Mouse (Mus musculus) c-Kit-positive CD71-negative TER-119-negative erythroid progenitor cells, embryonic 14.5 days (primary cell): ENCODE results near the gene Sos2.
"Not testable (repeated sequence)": the region's sequence is repeated elsewhere in the genome, so short reads cannot be mapped to it uniquely, and the experiment has no call there.

Experiments
- DNase-seq: peaks from one replicate; pipeline ENCODE4 v3.0.0-alpha.2; 2013; ENCODE audit warnings: low read depth

Gene Sos2

DNA sequence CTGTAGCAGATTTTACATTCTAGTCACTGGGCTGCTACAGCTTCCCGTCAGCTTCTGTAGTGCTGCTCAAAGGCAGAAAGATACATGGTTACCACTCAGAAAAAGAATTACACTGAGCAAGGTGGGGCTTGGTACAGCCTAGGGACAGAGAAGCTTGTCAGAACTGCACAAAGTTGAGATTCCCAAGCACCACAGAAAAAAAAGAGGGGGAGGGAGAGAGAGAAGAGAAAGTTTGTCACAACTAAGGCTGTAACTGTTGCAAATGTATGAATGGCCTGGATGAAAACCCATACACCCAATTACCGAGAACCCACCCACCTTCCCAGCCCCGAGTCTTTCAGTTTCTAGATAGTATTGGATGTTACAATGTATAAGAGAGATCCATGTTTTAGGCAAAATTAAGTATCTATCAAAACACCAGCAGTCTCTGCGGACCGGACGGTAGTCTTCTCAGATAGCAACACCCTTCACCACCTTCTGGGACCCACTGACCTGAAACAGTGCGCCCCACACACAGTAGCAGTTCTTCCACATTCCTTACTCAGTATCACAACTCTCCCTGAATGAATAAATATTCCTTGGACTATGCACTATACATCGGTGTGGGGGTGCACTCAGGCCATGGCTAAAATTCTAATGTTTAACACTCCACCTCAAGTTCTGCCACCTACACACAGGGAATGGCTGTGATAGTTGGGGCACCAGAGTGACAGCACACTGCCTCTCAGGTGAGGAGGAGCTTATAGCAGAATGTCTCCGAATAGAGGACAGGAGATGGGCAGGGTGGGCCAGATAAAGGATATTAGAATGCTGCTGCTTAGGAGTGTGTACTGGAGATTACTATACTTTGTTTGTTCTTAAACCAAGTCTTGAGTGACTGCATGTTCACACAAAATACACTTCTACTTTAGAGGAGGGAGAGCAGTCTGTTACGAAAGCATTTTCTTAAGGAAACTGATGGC lies 6.8 kb downstream of the Sos2 start:
- DNase-seq = no peak

DNA sequence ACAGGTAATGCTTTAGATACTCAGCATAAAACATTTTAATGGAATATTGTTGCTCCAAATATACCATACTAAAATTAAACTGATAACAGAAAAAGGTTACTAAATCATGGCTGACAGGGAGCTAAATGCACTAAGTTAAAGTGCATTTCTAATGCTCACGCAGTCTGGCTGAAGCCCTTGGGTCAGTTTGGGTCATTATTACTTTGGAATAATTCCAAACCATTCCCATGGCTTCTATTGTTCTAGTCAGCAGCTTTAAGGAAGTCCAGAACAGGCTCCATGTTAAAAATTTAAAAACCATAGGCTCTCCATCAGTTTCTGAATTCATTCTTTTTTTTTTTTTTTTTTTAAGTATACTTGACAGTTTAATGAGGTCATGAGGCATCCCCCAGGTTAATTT lies 7.5 kb downstream of the Sos2 start:
- DNase-seq = no peak

DNA sequence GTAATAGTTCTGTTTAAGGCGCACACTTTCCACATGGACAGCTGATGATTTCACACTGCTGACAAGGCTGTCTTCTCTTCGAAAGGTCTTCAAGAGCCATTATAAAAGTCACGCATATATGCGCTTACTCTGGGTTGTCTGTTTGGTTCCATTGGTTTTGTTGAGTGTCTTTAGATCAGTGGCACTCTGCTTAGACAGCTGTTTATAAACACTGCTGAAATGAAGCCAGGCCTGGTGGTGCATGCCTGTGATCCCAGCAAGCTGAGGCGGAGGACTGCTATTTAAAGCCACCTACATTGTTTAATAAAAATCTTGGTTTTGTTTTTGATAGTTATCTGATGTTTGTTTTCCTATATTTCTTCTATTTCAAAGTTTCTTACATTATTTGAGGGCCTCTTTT lies 14.9 kb downstream of the Sos2 start:
- DNase-seq = no peak

DNA sequence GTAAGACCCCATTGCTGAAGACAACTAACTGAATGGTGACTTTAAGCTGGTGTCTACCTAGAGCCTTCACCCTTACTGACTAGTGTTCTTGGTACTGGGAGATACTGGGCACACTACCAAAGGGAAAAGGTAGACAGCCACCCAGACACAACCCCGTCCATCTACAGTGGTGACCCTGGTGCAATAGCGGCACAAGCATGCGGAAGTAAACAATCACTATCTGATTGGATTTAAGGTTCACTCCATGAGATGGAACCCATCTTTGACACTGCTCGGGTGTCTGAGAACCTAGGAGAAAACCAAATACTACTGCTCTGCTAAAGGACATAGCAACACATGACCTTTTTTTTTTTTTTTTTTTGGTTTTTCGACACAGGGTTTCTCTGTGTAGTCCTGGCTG lies 20.0 kb downstream of the Sos2 start:
- no peak for DNase-seq

DNA sequence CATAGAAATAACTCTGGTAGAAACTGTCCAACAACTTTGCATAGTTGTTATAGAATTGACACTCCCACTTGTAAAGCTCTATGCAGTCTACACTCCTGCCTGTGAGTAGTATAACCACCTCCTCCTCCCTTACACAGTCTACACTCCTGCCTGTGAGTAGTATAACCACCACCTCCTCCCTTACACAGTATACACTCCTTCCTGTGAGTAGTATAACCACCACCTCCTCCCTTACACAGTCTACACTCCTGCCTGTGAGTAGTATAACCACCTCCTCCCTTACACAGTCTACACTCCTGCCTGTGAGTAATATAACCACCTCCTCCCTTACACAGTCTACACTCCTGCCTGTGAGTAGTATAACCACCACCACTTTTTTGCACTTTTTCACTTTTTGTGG lies 27.7 kb downstream of the Sos2 start:
- peak; percentile 57 for DNase-seq

DNA sequence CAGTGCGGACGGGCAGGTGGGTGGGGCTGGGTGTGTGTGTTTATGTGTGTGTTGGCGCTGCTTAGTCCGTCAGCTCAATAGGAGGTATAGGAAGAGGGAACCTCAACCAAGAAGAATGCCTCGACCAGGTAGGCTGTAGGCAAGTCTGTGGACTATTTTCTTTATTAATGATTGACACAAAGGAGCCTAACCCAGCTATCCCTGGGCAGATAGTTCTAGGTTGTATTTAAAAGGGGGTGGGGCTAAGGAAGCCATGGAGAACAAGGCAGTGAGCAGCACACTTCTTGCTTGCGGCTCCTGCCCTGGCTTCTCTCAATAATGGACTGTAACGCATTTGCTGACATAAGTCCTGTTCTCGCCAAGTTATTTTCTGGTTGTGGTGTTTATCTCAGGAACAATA lies 32.1 kb downstream of the Sos2 start:
- no peak for DNase-seq

DNA sequence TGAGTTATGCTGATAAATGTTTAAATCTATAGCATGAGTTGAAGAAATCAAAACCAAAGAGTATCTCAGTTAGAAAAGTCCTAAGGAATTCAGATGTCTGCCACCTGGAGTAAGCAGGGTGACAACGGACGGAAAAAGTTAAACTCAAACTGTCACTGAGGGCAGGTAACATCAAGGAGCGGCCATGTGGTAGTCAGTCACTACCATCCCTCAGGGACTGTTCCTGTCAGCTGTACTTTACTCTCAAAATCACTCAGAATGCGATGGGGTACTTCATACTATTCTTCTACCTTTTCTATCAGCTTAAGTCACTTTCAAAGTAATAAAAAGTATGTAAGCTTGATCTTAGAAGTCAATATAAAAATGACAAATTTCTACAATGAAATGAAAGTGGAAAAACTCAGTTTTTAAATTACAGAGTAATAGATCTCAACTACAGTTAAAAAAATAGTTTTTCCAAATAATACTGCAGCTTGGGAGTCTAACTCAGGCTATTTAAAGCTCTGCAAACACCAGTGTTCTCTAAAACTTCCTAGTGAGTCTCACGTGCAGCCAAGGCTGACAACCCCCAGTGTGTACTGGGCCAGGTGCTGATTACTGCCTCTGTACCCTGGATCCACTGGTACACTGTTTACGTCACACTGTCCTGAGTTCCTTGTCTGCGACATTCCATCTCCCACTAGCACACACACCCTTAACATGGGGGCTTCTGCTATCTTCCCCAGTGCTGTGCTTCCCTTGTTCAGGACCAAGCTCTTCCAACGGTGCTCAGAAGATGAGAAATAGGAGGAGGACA lies 35.6 kb downstream of the Sos2 start:
- no peak for DNase-seq

DNA sequence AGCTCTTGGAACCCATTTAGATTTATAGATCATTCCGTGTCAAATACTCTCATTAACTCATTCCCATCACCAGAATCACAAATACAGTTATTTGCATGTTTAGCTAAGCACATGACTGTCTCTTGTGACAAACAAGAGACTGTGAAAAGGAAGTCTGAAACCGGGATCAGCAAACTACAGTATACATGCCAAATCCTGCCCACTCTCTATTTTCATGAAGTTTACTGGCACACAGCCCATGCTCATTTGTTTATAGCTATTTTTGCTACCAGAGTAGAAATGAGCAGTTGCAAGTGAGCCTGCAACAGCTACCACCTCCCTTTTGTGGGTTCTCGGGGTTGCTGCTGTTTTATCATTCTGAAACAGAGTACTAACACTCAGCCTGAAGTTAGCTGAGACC lies 36.8 kb downstream of the Sos2 start:
- DNase-seq = no peak

DNA sequence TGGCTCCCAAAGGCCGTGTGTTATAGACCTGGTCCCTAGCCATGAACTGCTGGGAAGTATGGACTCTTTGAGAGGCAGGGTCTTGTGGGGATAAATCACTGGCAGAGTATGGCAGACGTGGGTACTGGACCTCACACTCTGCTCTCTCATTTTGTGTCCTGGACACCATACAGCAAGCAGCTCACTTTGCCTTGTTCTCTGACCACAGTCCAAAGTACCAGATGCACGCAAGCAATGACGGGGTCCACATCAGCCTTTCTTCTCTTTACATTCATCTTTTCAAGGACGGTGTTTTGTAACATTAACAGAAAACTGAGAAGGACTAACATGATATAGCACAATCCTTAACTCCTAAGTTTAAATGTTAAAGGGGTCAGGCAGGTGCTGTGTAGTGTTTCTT lies 38.8 kb downstream of the Sos2 start:
- DNase-seq = no peak

DNA sequence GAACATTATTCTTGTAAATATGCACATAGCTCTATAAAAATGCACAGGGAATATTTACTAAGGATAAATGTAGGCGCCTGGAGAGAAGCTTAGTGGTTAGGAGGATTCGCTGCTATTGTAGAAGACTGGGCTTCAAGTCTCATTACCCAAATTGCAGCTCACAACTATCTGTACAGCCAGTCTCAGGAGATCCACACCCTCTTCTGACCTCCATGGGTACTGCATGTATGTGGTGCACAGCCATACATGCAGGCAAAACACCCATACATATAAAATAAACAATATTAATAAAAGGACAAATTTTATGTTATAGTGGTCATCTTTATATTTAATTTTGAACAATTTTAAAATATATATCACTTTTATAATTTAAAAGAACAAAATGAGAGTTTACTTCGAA lies 46.9 kb downstream of the Sos2 start:
- DNase-seq = peak; percentile 40

DNA sequence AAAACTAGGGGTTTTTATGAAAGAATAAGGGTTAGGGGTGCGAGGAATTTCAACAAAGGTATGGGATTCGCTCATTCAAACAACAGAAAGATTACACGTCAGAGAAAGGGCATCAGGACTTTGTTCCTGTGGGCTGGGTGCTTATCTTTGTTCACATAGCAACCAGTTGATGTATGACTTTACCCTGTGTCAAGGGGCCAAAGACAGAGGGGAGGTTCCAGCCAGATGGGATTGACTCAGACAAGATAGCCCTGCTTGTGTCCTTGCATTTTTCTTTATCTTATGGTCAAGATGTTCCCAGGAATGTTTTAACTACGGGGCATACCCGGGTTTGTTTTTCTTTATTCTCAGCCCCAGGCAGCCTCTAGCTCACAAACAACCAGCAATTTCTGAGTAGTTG lies 63.1 kb downstream of the Sos2 start:
- not testable (repeated sequence) for DNase-seq

DNA sequence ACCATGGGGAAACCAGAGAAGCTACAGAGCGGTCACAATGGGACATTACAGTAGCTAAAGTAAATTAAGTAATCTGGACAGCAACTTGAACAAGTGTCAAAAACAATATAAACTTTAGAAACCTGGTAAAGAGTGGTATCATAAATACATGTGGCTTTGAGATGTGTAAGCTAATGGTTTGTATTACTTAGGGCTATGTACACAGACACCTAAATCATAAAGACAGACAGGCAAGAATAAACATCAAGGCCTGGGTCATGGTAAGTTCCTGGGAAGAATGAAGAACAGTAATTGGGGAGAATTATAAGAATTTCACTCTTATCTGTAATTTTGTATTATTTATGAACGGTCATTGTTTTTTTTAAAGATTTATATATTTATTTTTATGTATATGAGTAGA lies 77.3 kb downstream of the Sos2 start:
- DNase-seq = no peak

DNA sequence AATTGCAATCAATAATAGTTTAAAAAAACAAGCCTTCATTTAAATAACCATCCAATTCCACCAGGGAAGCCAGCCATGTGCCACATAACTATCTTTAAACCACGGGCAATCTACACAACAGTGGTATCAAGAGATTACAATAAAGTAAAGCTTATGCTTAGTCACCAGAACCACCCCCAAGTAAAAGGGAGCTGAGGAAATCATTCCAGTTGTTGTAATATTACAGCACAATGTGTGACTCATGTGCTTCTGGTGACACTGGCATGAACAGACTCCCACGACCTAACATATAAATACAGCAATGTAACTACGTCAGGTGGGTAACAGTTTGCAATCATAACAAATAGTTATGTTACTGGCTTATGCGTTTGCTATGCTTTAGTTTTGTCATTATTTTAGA lies 84.2 kb downstream of the Sos2 start:
- DNase-seq = no peak

DNA sequence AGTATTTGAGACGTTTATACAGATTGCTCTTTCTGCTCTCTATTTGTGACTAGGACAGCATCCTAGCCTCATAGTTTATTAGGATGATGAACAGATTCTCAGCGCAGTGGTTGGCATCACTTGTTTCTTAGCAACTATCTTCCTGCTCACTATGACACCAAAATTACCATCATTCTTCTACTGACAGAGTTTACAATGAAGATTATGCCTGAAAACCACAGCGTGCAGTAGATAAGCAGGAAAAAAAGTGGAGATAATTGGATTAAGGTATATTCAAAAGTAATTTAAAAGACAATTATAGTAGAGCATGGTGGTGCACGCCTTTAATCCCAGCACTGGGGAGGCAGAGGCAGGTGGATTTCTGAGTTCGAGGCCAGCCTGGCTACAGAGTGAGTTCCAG lies 88.5 kb downstream of the Sos2 start:
- DNase-seq = no peak

DNA sequence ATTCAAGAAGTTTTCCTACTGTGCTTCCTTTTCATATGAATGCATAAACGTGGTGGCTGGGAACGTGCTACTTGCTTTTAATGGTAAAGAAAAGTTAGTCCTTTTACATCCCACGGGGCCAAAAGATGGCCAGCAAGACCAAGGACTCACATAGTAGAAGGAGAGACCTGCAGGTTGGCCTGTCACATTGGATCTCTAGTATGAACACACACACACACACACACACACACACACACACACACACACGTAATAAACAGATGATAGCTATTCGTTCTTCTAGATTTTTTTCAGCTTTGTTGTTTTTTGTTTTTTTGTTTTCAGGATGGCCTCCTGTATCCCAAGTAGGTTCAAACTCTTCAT lies 98.4 kb downstream of the Sos2 start:
- no peak for DNase-seq

DNA sequence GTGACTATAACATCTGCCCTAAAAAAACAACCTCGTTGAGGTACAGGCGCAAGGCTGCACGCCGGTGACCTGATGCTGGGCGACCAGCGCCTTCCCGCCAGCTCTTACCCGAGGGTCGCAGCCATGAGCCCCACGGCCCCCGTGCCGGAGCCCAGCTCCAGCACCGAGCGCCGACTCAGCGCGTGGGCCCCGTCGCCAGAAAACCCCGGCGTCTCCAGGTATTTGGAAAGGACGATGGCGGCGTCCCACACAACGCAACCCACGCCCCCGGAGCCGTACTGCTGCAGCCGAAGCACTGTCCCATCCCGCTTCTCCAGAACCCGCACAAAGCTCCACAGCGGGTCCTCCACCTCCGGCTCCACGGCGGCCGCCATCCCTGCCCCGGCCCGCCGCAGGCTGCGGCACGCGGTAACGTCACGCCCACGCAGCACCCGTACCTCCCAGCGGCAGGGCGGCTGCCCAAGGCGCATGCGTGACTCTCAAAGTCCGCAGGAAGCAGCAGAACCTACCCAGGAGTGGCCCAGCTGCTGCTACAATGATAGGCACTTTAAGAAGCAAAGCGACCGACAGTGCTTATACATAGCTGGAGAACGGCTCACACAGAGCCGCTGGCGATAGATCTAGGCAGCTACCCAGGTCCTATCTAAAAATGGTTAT lies 98.9 kb downstream of the Sos2 start, which contains the start of gene Vcpkmt:
Vcpkmt (minus strand) TSS at position 416 of the 657 bp plus-strand sequence.
- DNase-seq = peak; percentile 89

DNA sequence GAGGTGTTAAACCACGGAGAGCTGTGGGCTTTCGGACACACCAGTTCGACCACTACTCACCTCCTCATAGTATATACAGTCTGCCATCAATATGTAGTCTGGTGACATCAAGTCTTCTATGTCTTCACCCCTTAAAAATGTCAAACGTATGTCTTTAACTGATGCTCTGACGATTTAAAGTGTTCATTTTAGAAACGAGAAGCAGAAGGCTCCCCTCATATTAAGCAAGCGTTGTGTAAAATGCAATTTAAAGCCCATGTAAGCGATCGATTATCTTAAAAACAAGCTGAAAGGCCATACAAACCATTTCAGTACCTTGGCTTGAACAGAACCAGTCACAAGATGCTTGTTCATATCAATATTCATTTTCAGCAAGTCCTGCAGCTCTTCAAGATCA lies 99.4 kb downstream of the Sos2 start:
- DNase-seq = no peak

DNA sequence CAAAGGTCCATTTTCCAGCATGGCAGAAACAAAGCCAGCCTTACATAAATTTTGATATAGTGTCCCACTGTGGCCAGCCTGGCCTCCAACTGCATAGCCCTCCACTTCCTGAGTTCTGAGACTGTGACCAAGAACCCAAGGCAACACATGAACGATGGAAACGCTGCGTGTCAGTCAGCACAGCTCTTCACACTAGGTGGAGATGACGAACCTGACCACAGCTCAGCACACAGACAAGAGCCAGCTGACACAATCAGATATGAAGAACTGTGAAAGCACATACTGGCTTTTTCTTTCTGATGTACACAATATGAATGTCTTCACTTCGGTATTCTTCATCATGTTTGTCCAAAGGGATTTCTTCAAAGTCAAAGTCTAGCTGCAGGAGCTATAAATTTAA lies 102.0 kb downstream of the Sos2 start:
- DNase-seq = no peak

DNA sequence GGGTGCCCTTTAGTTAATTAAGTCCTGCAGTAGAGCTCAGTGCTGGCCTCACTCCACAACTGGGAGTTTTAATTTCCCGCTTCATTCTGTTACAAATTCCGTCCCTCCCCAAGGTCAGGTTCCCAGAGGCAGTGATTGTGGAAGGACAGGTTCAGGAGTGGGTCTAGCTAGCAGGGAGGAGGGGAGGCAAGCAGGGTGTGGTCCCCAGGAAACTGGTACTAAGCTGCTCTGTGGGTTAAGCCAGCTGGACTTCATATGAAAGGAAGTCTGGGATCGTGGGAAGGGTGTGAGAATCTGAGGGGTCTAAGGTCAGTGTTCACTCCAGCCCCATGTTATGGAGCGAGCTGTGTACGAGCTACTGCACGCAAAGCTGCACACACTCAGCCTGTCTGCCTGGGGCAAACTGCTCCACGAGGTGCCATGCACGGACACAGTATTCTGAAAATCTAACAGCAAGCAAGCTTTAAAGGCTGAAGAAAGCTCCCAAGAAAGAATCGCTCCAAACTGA lies 105.5 kb downstream of the Sos2 start:
- no peak for DNase-seq

DNA sequence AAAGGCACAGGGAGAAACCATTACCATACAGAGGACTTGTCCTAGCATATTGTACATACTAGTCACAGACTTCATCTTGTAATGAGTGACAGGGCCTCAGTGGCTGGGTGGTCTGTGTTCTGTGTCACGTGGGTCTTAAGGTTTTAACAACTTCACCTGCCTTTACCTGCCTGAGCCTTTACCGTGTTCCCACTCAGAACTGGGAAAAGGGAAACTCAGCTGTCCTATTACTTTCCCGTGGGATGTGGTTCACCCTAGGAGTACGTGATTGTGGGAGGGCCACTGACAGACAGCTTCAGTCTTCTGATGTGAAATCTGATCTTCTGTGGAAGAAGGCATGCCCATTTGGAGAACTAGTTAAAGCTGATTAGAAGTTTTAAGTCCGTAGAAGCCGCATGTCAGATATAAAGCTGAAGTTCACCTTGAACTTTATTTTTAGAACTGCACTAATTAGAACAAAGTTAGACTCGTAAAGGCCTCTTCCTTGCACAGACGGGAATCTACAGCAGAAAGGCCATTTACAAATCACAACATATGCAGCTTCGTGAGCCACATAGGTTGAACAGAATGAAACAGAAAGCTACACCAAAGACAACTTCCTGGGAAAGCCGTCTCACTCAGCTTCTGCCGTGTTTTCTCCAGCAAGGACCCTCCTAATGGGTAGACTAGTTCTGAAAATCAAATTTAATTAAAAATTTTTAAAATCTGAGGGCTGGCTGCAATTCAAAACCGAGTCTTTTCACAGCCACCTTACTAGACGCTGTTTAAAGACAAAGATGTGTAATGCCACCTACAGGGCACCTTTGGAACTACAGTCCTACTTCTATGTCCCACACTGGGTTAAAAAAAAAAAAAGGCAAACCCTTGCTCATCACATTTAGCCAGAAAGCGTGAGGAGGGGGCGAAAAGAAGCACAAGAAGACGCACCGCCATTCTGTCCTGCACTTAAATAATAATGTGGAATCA lies 107.5 kb downstream of the Sos2 start:
- DNase-seq = peak; percentile 82

DNA sequence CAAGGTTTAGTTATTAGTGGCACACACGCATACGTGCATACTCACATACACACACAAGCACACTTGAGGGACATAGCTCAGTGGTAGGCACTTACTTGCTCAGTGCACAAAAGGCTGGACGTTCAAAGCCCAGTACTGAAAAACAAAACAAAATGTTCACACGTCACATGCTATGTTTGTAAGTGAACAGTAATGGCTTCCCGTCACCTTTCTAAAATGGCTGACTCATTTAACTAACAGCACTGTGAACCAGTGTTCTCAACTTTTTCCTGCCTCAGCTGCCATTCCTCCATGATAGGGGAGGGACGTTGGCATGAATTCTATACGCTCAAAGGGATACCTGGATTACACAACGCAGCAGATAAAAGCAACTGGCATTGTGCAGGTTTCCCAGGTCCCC lies 108.4 kb downstream of the Sos2 start:
- no peak for DNase-seq
